Mouse (Mus musculus): Measurements from ENCODE around the gene Tectb. TPM values are rescaled to one million over a fixed set of nuclear protein-coding genes. Genes with fewer than 3 reads are reported as not detected.
A peak's percentile ranks its signal among the peaks of the same experiment; 100 is the strongest.
"Not testable (repeated sequence)": the region's sequence is repeated elsewhere in the genome, so short reads cannot be mapped to it uniquely, and the experiment has no call there.

The Tectb gene
- polyA plus RNA-seq, 2 experiments: not detected

DNA sequence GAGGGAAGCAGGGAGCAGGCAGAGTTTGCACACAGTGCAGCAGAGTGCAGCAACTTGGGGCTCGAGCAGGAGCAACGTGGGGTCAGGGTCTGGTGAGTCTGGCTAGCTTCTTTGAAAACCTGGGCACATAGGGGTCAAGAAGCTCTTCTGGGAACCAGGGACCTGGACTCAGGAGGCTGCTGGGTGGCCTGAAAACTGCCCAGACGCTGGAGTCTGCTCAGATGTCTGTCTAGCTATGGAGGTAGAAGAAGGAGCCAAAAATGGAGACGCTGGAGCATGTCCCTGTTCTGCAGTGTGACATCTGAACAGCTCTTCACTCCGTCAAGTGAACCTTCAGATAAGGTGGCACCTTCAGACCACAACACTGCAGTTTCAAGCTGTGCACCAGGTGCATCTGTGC, 35.8 kb upstream of the Tectb start:
- Histone ChIP-seq H3K27me3 (ENCODE audit: control insufficient read depth, insufficient read depth, low read length) (no peaks in the 10 kb centered on the region), H3K27ac (replicated peaks; ENCODE audit: low read depth, low read length) (no peak overlapping the region), H3K9ac (ENCODE audit: low read depth, low read length, severe bottlenecking) (no peak overlapping the region), H3K4me3 (replicated peaks; ENCODE audit: low read length) (no peak overlapping the region), H3K4me2 (replicated peaks; ENCODE audit: low read depth, low read length, severe bottlenecking) (no peak overlapping the region), H3K9me3 (ENCODE audit: control insufficient read depth, low read length) (no peaks in the 10 kb centered on the region), H3K36me3 (ENCODE audit: control insufficient read depth, insufficient read depth, low read length) (no peaks in the 10 kb centered on the region), H3K4me1 (ENCODE audit: control insufficient read depth, insufficient read depth, low read length) (no peaks in the 10 kb centered on the region)
- ATAC-seq (ENCODE audit: low FRiP score, low read depth): no peak
- TF ChIP-seq POLR2A (IDR thresholded peaks at IDR 0.05; ENCODE audit: borderline replicate concordance, extremely low read depth, insufficient read depth, insufficient read length): no peak
- 73% methylated on average over 5 of the region's 5 CpGs for WGBS
- DNase-seq (ENCODE audit: low spot score): no peak

DNA sequence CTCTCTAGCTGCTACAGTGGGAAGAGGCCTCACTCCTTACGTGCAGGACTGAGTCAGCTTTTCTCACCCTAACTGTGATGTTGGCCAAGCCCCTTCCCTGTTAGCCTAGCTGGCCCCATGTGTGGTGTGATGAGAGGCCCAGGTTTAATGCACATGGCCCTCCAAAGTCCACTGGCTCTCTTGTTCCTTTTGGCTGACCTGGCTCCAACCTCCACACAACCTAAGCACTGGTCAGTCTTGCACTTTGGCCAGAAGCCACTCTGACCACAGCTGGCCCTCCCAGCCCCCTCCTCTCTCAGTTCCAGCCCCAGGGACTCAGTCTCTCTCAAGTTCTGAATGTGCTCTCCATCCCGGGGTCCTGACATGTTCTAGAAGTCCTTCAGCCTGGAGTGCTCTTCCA, 35.4 kb upstream of the Tectb start:
- no peaks in the 10 kb centered on the region for H3K27me3 ChIP-seq (ENCODE audit: control insufficient read depth, insufficient read depth, low read length)
- H3K4me1 ChIP-seq (ENCODE audit: control insufficient read depth, insufficient read depth, low read length): no peaks in the 10 kb centered on the region
- no peak overlapping the region for H3K4me2 ChIP-seq (replicated peaks; ENCODE audit: low read depth, low read length, severe bottlenecking)
- H3K27ac ChIP-seq (replicated peaks; ENCODE audit: low read depth, low read length): no peak overlapping the region
- no peak for DNase-seq (ENCODE audit: low spot score)
- no peaks in the 10 kb centered on the region; the same call in 1 of the 2 replicates for H3K9me3 ChIP-seq (ENCODE audit: control insufficient read depth, low read length)
- H3K4me3 ChIP-seq (replicated peaks; ENCODE audit: low read length): no peak overlapping the region
- 73% methylated on average over 2 of the region's 2 CpGs for WGBS
- no peak for TF ChIP-seq POLR2A (IDR thresholded peaks at IDR 0.05; ENCODE audit: borderline replicate concordance, extremely low read depth, insufficient read depth, insufficient read length)
- H3K36me3 ChIP-seq (ENCODE audit: control insufficient read depth, insufficient read depth, low read length): no peaks in the 10 kb centered on the region
- no peak overlapping the region for H3K9ac ChIP-seq (ENCODE audit: low read depth, low read length, severe bottlenecking)
- no peak for ATAC-seq (ENCODE audit: low FRiP score, low read depth)

DNA sequence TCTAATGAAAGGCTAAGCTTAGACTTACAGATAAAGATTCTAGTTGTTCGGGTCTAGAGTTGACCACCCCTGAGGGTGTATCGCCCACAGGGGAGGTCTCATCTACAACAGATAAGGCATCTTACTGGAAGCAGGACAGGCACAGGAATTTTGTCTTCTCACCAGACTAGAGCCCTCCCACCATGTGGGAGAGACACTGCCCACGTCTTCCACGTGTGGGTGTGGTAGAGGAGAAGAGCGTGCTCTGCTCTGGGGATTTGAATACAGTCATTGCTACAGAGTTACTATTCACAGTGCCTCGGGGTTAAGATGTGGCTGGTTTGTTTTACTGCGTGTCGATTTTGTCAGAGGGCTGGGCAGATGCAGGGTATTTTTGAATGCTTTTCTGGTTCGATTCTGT, 33.0 kb upstream of the Tectb start:
- ATAC-seq (ENCODE audit: low FRiP score, low read depth) (no peak), DNase-seq (ENCODE audit: low spot score) (no peak)
- no peaks in the 10 kb centered on the region for H3K4me1 ChIP-seq (ENCODE audit: control insufficient read depth, insufficient read depth, low read length)
- H3K27ac ChIP-seq (replicated peaks; ENCODE audit: low read depth, low read length): no peak overlapping the region
- H3K4me3 ChIP-seq (replicated peaks; ENCODE audit: low read length): no peak overlapping the region
- no peak overlapping the region for H3K9ac ChIP-seq (ENCODE audit: low read depth, low read length, severe bottlenecking)
- H3K36me3 ChIP-seq (ENCODE audit: control insufficient read depth, insufficient read depth, low read length): no peaks in the 10 kb centered on the region
- no peaks in the 10 kb centered on the region; the same call in 1 of the 2 replicates for H3K9me3 ChIP-seq (ENCODE audit: control insufficient read depth, low read length)
- no peak for TF ChIP-seq POLR2A (IDR thresholded peaks at IDR 0.05; ENCODE audit: borderline replicate concordance, extremely low read depth, insufficient read depth, insufficient read length)
- H3K4me2 ChIP-seq (replicated peaks; ENCODE audit: low read depth, low read length, severe bottlenecking): no peak overlapping the region
- H3K27me3 ChIP-seq (ENCODE audit: control insufficient read depth, insufficient read depth, low read length): no peaks in the 10 kb centered on the region
- 71% methylated on average over 9 of the region's 9 CpGs for WGBS

DNA sequence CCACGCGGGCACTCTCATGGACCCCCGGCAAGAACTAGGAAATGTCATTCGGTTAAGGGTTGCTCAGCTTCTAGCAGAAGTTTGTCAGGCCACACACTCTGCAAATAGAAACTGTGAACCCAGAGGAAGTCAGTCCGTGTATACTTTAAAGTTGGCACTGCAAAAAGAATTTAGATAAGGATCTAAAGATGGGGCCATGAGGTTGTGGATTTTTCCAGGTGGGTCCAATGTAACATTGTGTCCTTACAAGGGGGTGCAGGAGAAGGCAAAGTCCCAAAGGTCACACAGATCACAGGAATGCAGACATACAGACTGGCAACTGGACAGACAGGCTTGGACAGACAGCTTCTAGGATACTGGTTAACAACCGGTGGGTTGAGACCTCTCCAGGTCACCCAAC, 32.4 kb upstream of the Tectb start:
- Histone ChIP-seq H3K36me3 (ENCODE audit: control insufficient read depth, insufficient read depth, low read length) (no peaks in the 10 kb centered on the region), H3K27me3 (ENCODE audit: control insufficient read depth, insufficient read depth, low read length) (no peaks in the 10 kb centered on the region), H3K9me3 (ENCODE audit: control insufficient read depth, low read length) (no peaks in the 10 kb centered on the region; the same call in 1 of the 2 replicates), H3K9ac (ENCODE audit: low read depth, low read length, severe bottlenecking) (no peak overlapping the region), H3K4me3 (replicated peaks; ENCODE audit: low read length) (no peak overlapping the region), H3K4me2 (replicated peaks; ENCODE audit: low read depth, low read length, severe bottlenecking) (no peak overlapping the region), H3K27ac (replicated peaks; ENCODE audit: low read depth, low read length) (no peak overlapping the region), H3K4me1 (ENCODE audit: control insufficient read depth, insufficient read depth, low read length) (no peaks in the 10 kb centered on the region)
- TF ChIP-seq POLR2A (IDR thresholded peaks at IDR 0.05; ENCODE audit: borderline replicate concordance, extremely low read depth, insufficient read depth, insufficient read length): no peak
- ATAC-seq (ENCODE audit: low FRiP score, low read depth): no peak
- 76% methylated on average over 6 of the region's 6 CpGs for WGBS
- no peak for DNase-seq (ENCODE audit: low spot score)

DNA sequence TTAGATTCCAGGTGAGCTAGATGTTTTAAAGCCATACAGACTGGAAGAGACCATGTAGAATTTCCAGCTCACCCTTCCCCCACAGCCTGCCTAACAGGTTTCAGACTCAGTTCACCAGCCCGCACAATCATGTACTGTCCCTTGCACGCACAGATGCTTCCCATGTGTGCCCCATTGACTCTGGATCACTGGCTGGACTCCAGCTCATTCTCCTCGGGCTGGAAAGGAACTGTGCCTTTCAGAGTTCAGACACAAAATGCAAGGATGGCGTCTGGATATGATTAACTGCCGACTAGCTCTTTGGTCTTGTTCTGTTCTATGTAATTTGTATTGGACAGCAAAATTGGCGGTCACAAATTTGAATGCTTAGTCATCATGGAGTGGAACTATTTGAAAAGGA, 30.9 kb upstream of the Tectb start:
- Histone ChIP-seq H3K27ac (replicated peaks; ENCODE audit: low read depth, low read length) (no peak overlapping the region), H3K27me3 (ENCODE audit: control insufficient read depth, insufficient read depth, low read length) (no peaks in the 10 kb centered on the region), H3K9me3 (ENCODE audit: control insufficient read depth, low read length) (no peaks in the 10 kb centered on the region; the same call in 1 of the 2 replicates), H3K9ac (ENCODE audit: low read depth, low read length, severe bottlenecking) (no peak overlapping the region), H3K36me3 (ENCODE audit: control insufficient read depth, insufficient read depth, low read length) (no peaks in the 10 kb centered on the region), H3K4me3 (replicated peaks; ENCODE audit: low read length) (no peak overlapping the region), H3K4me1 (ENCODE audit: control insufficient read depth, insufficient read depth, low read length) (no peaks in the 10 kb centered on the region), H3K4me2 (replicated peaks; ENCODE audit: low read depth, low read length, severe bottlenecking) (no peak overlapping the region)
- no peak for ATAC-seq (ENCODE audit: low FRiP score, low read depth)
- 28% methylated on average over 6 of the region's 6 CpGs for WGBS
- DNase-seq (ENCODE audit: low spot score): peak; percentile 58
- TF ChIP-seq POLR2A (IDR thresholded peaks at IDR 0.05; ENCODE audit: borderline replicate concordance, extremely low read depth, insufficient read depth, insufficient read length): no peak

DNA sequence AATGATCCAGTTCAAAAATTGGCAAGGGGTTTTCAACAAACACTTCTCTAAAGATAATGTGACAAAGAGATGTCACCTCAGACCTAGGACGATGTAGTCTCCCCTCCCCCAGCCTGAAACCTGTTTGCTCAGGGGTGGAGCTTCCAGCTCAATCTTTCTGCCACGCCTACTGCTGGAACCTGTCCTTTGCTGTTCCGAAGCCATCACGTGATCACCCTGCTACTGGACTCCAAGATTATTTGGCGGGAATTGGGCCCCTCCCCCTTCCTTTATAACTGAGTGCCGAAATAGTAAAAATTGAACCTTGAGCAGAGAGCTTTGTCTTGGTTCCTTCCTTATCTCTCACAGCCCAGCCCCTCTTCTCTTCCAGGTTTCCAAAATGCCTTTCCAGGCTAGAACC, 28.3 kb upstream of the Tectb start:
- H3K36me3 ChIP-seq (ENCODE audit: control insufficient read depth, insufficient read depth, low read length); H3K9ac ChIP-seq (ENCODE audit: low read depth, low read length, severe bottlenecking); H3K4me1 ChIP-seq (ENCODE audit: control insufficient read depth, insufficient read depth, low read length); DNase-seq (ENCODE audit: low spot score); H3K4me3 ChIP-seq (replicated peaks; ENCODE audit: low read length); H3K27me3 ChIP-seq (ENCODE audit: control insufficient read depth, insufficient read depth, low read length); ATAC-seq (ENCODE audit: low FRiP score, low read depth); H3K4me2 ChIP-seq (replicated peaks; ENCODE audit: low read depth, low read length, severe bottlenecking); H3K27ac ChIP-seq (replicated peaks; ENCODE audit: low read depth, low read length); H3K9me3 ChIP-seq (ENCODE audit: control insufficient read depth, low read length): not testable (repeated sequence)
- 64% methylated on average over 5 of the region's 6 CpGs for WGBS
